Mouse (Mus musculus) heart, embryonic 11.5 days (tissue): ENCODE data around the gene Prss38. TPM values are rescaled to one million over a fixed set of nuclear protein-coding genes. Genes with fewer than 3 reads are reported as not detected.

Source experiments
- ATAC-seq: fragments of 200-750 bp; cut with Nextera tagmentation; replicated peaks from 2 replicates; pipeline ENCODE4 v1.8.0; 2017; ENCODE audit warnings: moderate library complexity; ENCODE audit not compliant: insufficient number of reproducible peaks, low FRiP score, low TSS enrichment
- H3K27ac ChIP-seq: fragments of 300-500 bp; sonication (generic); 2 replicates; pipeline ENCODE4 v1.5.1; 2014; ENCODE audit warnings: mild to moderate bottlenecking, low read depth, low read length
- H3K27me3 ChIP-seq: fragments of 300-500 bp; sonication (generic); 2 replicates; pipeline ENCODE4 v1.6.1; 2014; ENCODE audit warnings: mild to moderate bottlenecking, low read length, mixed read lengths; ENCODE audit not compliant: control insufficient read depth, insufficient read depth
- H3K36me3 ChIP-seq: fragments of 300-500 bp; sonication (generic); 2 replicates; pipeline ENCODE4 v1.6.1; 2014; ENCODE audit warnings: mild to moderate bottlenecking, low read length, moderate library complexity, mixed read lengths; ENCODE audit not compliant: control insufficient read depth, insufficient read depth
- H3K4me1 ChIP-seq: fragments of 300-500 bp; sonication (generic); 2 replicates; pipeline ENCODE4 v1.6.1; 2014; ENCODE audit warnings: low read length; ENCODE audit not compliant: control insufficient read depth, insufficient read depth
- H3K4me2 ChIP-seq: fragments of 300-500 bp; sonication (generic); 2 replicates; pipeline ENCODE4 v1.6.1; 2014; ENCODE audit warnings: mild to moderate bottlenecking, moderate library complexity
- H3K4me3 ChIP-seq: fragments of 300-500 bp; sonication (generic); 2 replicates; pipeline ENCODE4 v1.5.1; 2014; ENCODE audit warnings: low read depth, low read length
- H3K9ac ChIP-seq: fragments of 300-500 bp; sonication (generic); 2 replicates; pipeline ENCODE4 v1.6.1; 2014; ENCODE audit warnings: mild to moderate bottlenecking, low read depth, low read length, moderate library complexity
- H3K9me3 ChIP-seq: fragments of 300-500 bp; sonication (generic); replicated peaks from 2 replicates; pipeline ENCODE4 v1.6.1; 2016; ENCODE audit warnings: low read length; ENCODE audit not compliant: control insufficient read depth
- WGBS: fragments of 180-500 bp; shearing (Covaris S2); extraction: QIAGEN DNeasy Blood & Tissue Kit; methylation state at CpG from one replicate; pipeline ENCODE4 v1.1.7; 2014; ENCODE audit not compliant: insufficient replicate concordance; 5-methylcytosine and 5-hydroxymethylcytosine counted together
- polyA plus RNA-seq: library from polyadenylated mRNA; unstranded; fragments of >200 nt; fragmentation: Nextera tagmentation; extraction: Ambion mirVana; gene quantifications from 2 replicates; pipeline ENCODE4 v1.2.1, GENCODE M21; 2014

Gene Prss38
- polyA plus RNA-seq, 1 experiment from 2014 or later, result not detected

DNA sequence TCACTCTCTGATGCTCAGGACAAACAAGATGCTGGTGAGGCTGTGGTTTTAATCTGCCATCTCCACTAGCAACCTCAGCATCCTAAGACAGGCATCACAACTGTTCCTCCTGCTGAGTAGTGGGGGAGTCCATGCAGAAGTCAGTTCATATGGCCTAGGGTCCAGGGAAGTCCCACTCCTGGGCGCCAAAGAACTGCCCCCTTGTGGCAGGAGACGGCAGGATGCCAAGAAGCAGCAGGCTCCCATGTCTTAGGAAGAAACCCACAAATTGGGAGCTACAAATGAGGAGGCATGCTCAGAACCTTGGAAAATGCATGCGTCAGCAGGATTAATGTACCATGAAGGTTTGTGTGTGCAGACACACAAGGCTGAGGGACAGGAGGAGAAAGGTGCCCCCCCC lies 8.8 kb downstream of the Prss38 start:
- Histone ChIP-seq H3K27ac (no peak overlapping the region), H3K4me2 (no peak overlapping the region), H3K4me3 (no peak overlapping the region), H3K36me3 (no peaks in the 10 kb centered on the region), H3K9me3 (no peaks in the 10 kb centered on the region), H3K27me3 (no peaks in the 10 kb centered on the region), H3K9ac (no peak overlapping the region), H3K4me1 (0 out of 2 replicates have a peak, but pooled peaks cover 2% of the 10 kb centered on the region)
- WGBS, result 30% methylated on average over 3 of the region's 3 CpGs
- ATAC-seq, result no peak

DNA sequence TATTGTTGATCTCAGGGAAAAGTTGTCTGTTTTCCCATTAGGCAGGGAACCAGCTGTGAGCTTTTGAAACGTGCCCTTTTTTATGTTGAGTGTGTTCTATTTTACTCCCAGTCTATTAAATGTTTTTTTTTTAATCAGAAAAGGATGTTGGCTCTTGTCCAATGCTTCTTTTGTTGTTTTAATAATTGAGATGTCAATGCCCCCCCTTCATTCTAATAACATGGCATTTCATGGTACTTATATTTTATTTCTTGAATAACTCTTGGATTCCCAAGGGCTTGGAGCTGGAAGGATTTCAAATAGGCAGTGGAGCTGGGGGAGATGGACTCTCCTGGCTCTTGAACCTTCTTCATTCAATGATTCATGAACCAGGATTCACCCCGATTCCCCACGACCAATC lies 9.4 kb downstream of the Prss38 start:
- H3K9ac ChIP-seq, result no peak overlapping the region
- no peaks in the 10 kb centered on the region for H3K27me3 ChIP-seq
- H3K36me3 ChIP-seq, result no peaks in the 10 kb centered on the region
- 0 out of 2 replicates have a peak, but pooled peaks cover 2% of the 10 kb centered on the region for H3K4me1 ChIP-seq
- H3K4me2 ChIP-seq, result no peak overlapping the region
- H3K27ac ChIP-seq, result no peak overlapping the region
- no peaks in the 10 kb centered on the region for H3K9me3 ChIP-seq
- ATAC-seq, result no peak
- 81% methylated on average over 3 of the region's 3 CpGs for WGBS
- H3K4me3 ChIP-seq, result no peak overlapping the region

DNA sequence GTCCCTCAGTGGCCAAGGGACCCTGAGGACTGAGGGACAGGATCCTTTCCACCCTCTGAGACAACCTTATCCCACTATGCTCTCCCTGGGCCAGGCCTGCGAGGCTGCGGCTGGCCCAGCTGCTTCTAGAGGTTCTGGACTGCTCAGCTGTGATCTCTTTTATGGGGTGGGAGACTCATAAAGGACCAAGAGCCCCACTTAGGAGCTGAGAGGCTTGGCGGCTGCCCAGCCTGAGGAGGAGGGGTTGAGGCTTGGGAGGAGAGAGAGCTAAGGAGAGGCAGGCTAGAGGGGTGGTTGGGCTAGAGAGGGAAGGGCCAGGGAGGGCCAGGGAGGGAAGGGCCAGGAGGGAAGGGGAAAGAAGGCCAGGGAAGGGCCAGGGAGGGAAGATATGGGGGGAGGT lies 11.0 kb downstream of the Prss38 start:
- WGBS, result 50% methylated on average over 3 of the region's 3 CpGs
- H3K9ac ChIP-seq, result no peak overlapping the region

DNA sequence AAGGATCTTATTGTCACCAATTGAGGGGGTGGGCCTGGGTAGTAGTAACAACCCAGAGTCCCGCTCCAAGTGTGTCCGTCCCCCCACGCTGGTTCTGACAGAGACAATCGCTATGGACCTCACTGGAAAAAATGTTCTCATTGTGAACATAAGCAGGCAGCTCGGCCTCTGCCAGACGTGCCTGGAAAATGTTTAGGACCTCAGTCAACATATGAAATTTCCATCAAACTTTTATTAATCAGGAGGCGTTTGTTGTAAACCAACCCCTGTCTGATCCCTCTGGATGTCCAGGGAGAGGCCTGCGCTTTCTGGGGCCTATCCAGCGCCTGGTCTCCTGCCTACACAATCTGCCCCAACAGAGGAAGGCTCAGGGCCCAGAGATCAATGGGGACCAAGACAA lies 11.4 kb downstream of the Prss38 start:
- Histone ChIP-seq H3K4me2 (no peak overlapping the region), H3K27ac (no peak overlapping the region), H3K4me3 (no peak overlapping the region), H3K27me3 (no peaks in the 10 kb centered on the region), H3K9ac (no peak overlapping the region), H3K36me3 (no peaks in the 10 kb centered on the region), H3K9me3 (no peaks in the 10 kb centered on the region), H3K4me1 (0 out of 2 replicates have a peak, but pooled peaks cover 2% of the 10 kb centered on the region)
- no peak for ATAC-seq
- WGBS, result 81% methylated on average over 9 of the region's 9 CpGs

More for the DNA sequence above, 11.0 kb downstream of the Prss38 start:
- no peaks in the 10 kb centered on the region for H3K27me3 ChIP-seq
- H3K9me3 ChIP-seq, result no peaks in the 10 kb centered on the region
- no peak overlapping the region for H3K27ac ChIP-seq
- H3K4me1 ChIP-seq, result 0 out of 2 replicates have a peak, but pooled peaks cover 2% of the 10 kb centered on the region
- H3K4me3 ChIP-seq, result no peak overlapping the region
- no peak for ATAC-seq
- H3K4me2 ChIP-seq, result no peak overlapping the region
- H3K36me3 ChIP-seq, result no peaks in the 10 kb centered on the region

DNA sequence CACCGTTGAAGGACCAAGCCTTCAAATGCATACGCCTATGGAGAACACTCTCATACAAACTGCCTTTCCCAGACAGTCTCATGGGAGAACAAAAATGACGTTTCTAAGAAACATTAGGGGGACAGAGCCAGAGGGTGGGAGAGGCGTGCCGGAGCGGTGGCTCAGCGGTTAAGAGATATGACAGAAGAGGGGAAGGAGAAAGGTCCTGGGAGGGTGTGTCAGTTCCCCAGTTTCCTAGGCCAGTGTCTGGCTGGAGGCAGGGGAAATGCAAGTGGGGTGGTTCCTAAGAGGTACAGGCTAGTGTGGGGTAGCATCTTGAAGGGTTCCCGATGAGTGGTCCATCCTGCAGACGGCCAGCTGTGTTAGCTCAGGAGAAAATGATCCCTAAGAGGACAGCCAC lies 14.2 kb downstream of the Prss38 start:
- no peak overlapping the region for H3K4me2 ChIP-seq
- WGBS, result 82% methylated on average over 9 of the region's 9 CpGs

DNA sequence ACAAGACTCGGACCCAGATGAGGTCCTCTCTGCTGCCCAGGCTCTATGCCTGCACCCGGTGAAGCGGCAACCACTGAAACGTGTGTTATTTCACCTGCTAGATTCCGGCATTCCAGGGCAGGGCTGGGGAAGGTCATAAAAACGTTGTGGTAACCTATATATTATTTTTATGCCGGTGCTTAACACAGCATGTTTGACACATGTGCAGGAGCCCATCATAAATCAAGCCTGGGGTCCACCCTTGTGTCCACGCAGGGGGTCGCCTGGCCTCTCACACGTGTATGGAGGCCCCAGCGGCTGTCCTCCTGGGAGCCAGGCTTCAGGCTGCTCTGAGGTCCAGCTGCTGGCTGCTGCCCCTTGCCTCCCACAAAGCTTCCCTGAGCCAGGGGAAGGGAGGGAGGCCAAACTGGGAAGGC lies 18.6 kb downstream of the Prss38 start:
- Histone ChIP-seq H3K27me3 (no peaks in the 10 kb centered on the region), H3K9me3 (no peaks in the 10 kb centered on the region), H3K4me1 (no peaks in the 10 kb centered on the region), H3K36me3 (no peaks in the 10 kb centered on the region), H3K27ac (no peak overlapping the region), H3K9ac (no peak overlapping the region), H3K4me2 (no peak overlapping the region), H3K4me3 (no peak overlapping the region)
- no peak for ATAC-seq
- WGBS, result 60% methylated on average over 11 of the region's 11 CpGs

More for the DNA sequence above, 14.2 kb downstream of the Prss38 start:
- Histone ChIP-seq H3K4me1 (0 out of 2 replicates have a peak, but pooled peaks cover 2% of the 10 kb centered on the region), H3K36me3 (no peaks in the 10 kb centered on the region), H3K27me3 (no peaks in the 10 kb centered on the region), H3K9ac (no peak overlapping the region), H3K9me3 (no peaks in the 10 kb centered on the region), H3K4me3 (no peak overlapping the region), H3K27ac (no peak overlapping the region)
- no peak for ATAC-seq

DNA sequence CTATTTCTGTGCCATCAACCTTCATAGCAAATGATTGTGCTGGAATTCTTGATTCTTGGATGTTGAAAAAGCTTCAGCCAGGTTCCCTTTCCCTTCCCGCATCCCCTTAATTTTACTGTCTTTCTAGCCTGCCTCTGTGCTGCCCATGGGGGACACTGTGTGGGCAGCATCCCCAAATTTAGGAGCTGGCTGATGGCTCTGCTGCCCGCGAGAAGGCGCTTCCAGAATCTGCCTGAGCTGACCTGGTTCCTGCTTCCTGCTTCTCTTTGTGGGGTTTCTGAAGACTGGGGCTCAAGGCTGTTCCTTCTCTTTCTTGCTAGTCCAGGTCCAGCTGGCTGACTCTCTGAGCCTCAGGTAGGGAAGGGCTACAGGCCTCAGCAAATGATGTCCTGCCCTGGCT lies 20.7 kb downstream of the Prss38 start:
- WGBS, result 78% methylated on average over 4 of the region's 4 CpGs
- no peak overlapping the region for H3K4me3 ChIP-seq
- H3K27ac ChIP-seq, result no peak overlapping the region
- no peaks in the 10 kb centered on the region for H3K36me3 ChIP-seq
- ATAC-seq, result no peak
- H3K9ac ChIP-seq, result no peak overlapping the region
- no peaks in the 10 kb centered on the region for H3K27me3 ChIP-seq
- H3K4me1 ChIP-seq, result peaks cover 8% of the 10 kb centered on the region; the same call in 1 of the 2 replicates
- no peaks in the 10 kb centered on the region for H3K9me3 ChIP-seq
- H3K4me2 ChIP-seq, result no peak overlapping the region

DNA sequence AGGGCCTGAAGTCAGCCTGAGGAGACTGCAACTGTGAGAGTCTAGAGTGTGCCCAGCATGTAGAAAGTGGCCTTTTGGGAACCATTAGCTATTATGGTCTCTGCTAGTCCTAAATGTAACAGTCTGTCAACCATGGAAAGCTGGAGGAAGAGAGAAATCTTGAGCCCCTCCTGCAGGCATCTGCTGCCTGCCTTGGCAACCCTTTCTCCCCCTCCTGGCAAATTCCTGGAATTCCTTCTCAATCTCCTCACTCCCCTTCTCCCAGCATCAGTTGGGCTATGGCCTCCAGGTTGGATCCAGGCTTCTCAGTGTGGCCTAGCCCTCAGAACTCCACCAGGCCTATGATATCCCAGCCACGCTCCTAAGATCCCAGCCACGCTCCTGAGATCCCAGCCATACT lies 25.1 kb downstream of the Prss38 start:
- ATAC-seq, result no peak
- no peak overlapping the region for H3K27ac ChIP-seq

DNA sequence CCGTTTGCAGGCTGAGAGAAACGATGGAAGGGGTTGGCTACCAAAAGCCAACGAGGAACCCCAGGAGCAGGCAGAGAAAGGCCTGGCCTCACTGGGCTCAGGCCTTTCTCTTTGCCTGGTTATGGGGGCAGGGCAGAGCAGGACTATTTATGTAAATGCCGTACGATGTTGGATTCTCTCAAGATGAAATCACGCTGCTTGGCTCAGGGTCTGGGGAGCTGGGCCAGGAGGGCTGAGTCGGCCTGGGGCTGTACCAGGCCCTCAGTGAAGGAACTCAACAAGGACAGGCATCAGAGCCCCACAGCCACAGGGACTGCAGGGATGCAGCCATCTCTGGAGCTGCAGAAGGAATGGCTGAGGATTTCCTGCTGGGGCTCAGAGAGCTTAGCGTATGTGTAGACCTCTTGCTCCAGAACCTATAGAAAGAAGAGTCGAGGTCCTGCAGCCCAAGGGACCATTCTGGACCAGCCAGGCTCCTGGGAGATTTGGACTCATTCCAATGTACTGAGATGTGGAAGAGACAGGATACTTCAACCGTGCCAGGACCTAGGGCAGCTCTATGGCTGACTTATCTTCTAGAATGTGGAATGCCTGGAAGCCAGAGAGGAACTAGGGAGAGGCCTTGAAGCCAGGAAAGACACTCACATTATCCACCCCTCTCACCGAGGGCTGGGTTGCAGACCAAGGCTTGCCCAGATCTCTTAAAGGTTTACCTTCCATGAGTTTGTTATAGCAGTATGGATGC lies 29.1 kb downstream of the Prss38 start:
- no peaks in the 10 kb centered on the region for H3K36me3 ChIP-seq
- ATAC-seq, result no peak
- no peaks in the 10 kb centered on the region for H3K27me3 ChIP-seq
- H3K9me3 ChIP-seq, result no peaks in the 10 kb centered on the region
- H3K4me2 ChIP-seq, result no peak overlapping the region
- peaks cover 8% of the 10 kb centered on the region for H3K4me1 ChIP-seq
- no peak overlapping the region for H3K4me3 ChIP-seq
- H3K27ac ChIP-seq, result 0 out of 2 replicates have a peak overlapping the region, but pooled peaks have one; percentile 35
- no peak overlapping the region for H3K9ac ChIP-seq
- WGBS, result 64% methylated on average over 11 of the region's 11 CpGs

More for the DNA sequence above, 25.1 kb downstream of the Prss38 start:
- Histone ChIP-seq H3K9ac (no peak overlapping the region), H3K4me3 (no peak overlapping the region), H3K4me2 (no peak overlapping the region), H3K36me3 (no peaks in the 10 kb centered on the region), H3K9me3 (no peaks in the 10 kb centered on the region), H3K27me3 (no peaks in the 10 kb centered on the region), H3K4me1 (peaks cover 8% of the 10 kb centered on the region)
- WGBS, result 46% methylated on average over 2 of the region's 2 CpGs
